Mouse (Mus musculus) kidney, postnatal 0 days (tissue): Measurements from ENCODE around the gene D630023F18Rik. TPM values are rescaled to one million over a fixed set of nuclear protein-coding genes. Genes with fewer than 3 reads are reported as not detected.

ENCODE experiments used
- ATAC-seq: fragments of 200-750 bp; cut with Nextera tagmentation; replicated peaks from 2 replicates; pipeline ENCODE4 v1.8.0; 2017; ENCODE audit warnings: low read depth, moderate number of reproducible peaks, moderate TSS enrichment, moderate library complexity; ENCODE audit not compliant: low FRiP score
- DNase-seq: peaks from one replicate; pipeline ENCODE4 v3.0.0-alpha.2; 2016; ENCODE audit warnings: low spot score
- H3K27ac ChIP-seq: fragments of 300-500 bp; sonication (generic); 2 replicates; pipeline ENCODE4 v1.5.1; 2014; ENCODE audit warnings: mild to moderate bottlenecking
- H3K27me3 ChIP-seq: fragments of 300-500 bp; sonication (generic); 2 replicates; pipeline ENCODE4 v1.6.1; 2014; ENCODE audit warnings: low read length, mixed read lengths; ENCODE audit not compliant: insufficient read depth
- H3K36me3 ChIP-seq: fragments of 300-500 bp; sonication (generic); 2 replicates; pipeline ENCODE4 v1.6.1; 2014; ENCODE audit warnings: low read length, mixed read lengths; ENCODE audit not compliant: insufficient read depth
- H3K4me1 ChIP-seq: fragments of 300-500 bp; sonication (generic); replicated peaks from 2 replicates; pipeline ENCODE4 v1.6.1; 2014; ENCODE audit warnings: antibody characterized with exemption, low read length, mixed read lengths; ENCODE audit not compliant: insufficient read depth
- H3K4me2 ChIP-seq: fragments of 300-500 bp; sonication (generic); 2 replicates; pipeline ENCODE4 v1.6.1; 2014; ENCODE audit warnings: mild to moderate bottlenecking, low read length, moderate library complexity, mixed read lengths
- H3K4me3 ChIP-seq: fragments of 300-500 bp; sonication (generic); replicated peaks from 2 replicates; pipeline ENCODE4 v1.5.1; 2014; ENCODE audit warnings: low read depth, low read length
- H3K9ac ChIP-seq: fragments of 300-500 bp; sonication (generic); 2 replicates; pipeline ENCODE4 v1.6.1; 2014; ENCODE audit warnings: low read depth, low read length
- H3K9me3 ChIP-seq: fragments of 300-500 bp; sonication (generic); replicated peaks from 2 replicates; pipeline ENCODE4 v1.6.1; 2016; ENCODE audit warnings: low read length, inconsistent platforms, mixed read lengths
- CTCF ChIP-seq: IDR thresholded peaks from 2 replicates; pipeline ENCODE4 v1.5.1; 2016; ENCODE audit warnings: antibody characterized with exemption, low read depth, mild to moderate bottlenecking, moderate library complexity
- WGBS: fragments of 180-500 bp; shearing (Covaris S2); extraction: QIAGEN DNeasy Blood & Tissue Kit; methylation state at CpG from one replicate; pipeline ENCODE4 v1.1.7; 2014; 5-methylcytosine and 5-hydroxymethylcytosine counted together
- polyA plus RNA-seq: library from polyadenylated mRNA; unstranded; fragments of >200 nt; fragmentation: Nextera tagmentation; extraction: Ambion mirVana; gene quantifications from 2 replicates; pipeline ENCODE4 v1.2.1, GENCODE M21; 2015

D630023F18Rik gene
- polyA plus RNA-seq, 1 experiment from 2014 or later: 3.3 TPM

DNA sequence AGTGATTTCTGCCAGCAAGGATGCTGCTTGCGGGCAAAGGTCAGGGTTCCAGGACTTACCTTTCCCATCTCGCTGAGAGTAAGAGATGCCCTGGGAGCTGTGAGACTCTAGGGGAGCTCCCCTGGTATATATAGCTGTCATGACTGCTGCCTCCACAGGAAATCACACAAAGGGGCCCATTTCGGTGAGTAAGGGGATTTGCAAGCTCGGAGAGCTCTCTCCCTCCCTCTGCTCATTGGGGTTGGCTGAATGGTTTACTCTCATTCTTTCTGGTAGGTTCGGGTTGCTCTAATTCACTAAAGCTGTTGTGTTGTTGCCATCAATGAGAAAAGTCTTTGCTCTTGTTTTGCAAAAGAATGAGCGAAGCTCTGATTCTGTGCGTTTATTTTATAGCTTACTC is 40.8 kb downstream of the D630023F18Rik start, which contains the start of gene Crygb:
Crygb (minus strand) TSS at position 101 of the 400 bp plus-strand sequence.
- Histone ChIP-seq H3K9ac (no peak within 1 kb of the TSS), H3K27me3 (no peaks in the 10 kb centered on the region), H3K9me3 (no peaks in the 10 kb centered on the region), H3K4me1 (no peaks in the 10 kb centered on the region), H3K27ac (no peak within 1 kb of the TSS), H3K4me2 (no peak within 1 kb of the TSS), H3K36me3 (no peaks in the 10 kb centered on the region), H3K4me3 (no peak within 1 kb of the TSS)
- 42% methylated on average over 7 of the region's 7 CpGs for WGBS
- TF ChIP-seq CTCF: no peak
- no peak for DNase-seq
- no peak for ATAC-seq

DNA sequence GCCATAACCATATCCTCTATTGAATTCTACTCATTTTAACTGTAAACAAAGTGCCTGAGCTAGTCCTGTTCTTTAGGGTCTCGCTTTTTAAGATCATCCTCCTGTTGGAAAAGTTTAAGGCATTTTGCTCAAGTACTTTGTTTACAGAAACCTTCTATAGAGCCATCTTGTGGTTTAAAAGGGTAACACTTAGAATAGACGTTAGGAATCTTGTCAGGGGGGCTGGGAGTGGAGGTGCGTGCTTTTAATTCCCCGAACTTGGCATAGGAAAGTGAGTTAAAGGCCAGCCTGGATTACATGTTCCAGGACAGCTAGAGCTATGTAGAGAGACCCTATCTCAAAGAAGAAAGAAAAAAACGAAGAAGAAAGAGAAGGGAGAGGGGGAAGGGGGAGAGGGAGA is 47.4 kb downstream of the D630023F18Rik start:
- TF ChIP-seq CTCF: peak; percentile 64
- 15% methylated on average over 5 of the region's 5 CpGs for WGBS
- DNase-seq: peak; percentile 73
- Histone ChIP-seq H3K27me3 (no peaks in the 10 kb centered on the region), H3K36me3 (no peaks in the 10 kb centered on the region), H3K4me3 (no peak overlapping the region), H3K4me1 (no peaks in the 10 kb centered on the region), H3K4me2 (no peak overlapping the region), H3K9me3 (no peaks in the 10 kb centered on the region), H3K9ac (no peak overlapping the region), H3K27ac (no peak overlapping the region)
- ATAC-seq: no peak

DNA sequence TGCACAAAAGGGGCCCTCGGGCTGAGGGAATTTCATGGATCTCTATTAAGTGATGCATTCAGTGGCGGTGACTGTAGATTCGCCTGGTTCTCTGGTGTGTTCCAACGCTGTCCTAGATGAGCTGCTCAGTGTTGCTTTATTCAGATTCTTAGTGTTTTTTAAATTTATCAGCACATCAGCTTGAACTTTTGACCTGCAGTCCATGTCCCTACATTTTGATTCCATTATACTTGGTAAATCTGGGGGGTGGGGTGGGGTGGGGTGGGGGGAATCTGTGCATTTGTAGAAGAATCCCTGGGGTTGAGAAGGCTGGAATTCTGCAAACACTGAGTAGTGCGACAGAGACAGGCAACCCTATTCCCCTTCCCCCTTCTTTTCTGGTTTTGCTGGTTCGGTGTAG is 49.4 kb downstream of the D630023F18Rik start, which contains the start of gene Crygc:
Crygc (minus strand) TSS at position 101 of the 400 bp plus-strand sequence.
- Histone ChIP-seq H3K27ac (no peak within 1 kb of the TSS), H3K9ac (no peak within 1 kb of the TSS), H3K9me3 (no peaks in the 10 kb centered on the region), H3K36me3 (no peaks in the 10 kb centered on the region), H3K4me1 (no peaks in the 10 kb centered on the region), H3K4me2 (no peak within 1 kb of the TSS), H3K27me3 (no peaks in the 10 kb centered on the region), H3K4me3 (no peak within 1 kb of the TSS)
- TF ChIP-seq CTCF: no peak
- 78% methylated on average over 6 of the region's 6 CpGs for WGBS
- no peak for ATAC-seq
- DNase-seq: no peak

DNA sequence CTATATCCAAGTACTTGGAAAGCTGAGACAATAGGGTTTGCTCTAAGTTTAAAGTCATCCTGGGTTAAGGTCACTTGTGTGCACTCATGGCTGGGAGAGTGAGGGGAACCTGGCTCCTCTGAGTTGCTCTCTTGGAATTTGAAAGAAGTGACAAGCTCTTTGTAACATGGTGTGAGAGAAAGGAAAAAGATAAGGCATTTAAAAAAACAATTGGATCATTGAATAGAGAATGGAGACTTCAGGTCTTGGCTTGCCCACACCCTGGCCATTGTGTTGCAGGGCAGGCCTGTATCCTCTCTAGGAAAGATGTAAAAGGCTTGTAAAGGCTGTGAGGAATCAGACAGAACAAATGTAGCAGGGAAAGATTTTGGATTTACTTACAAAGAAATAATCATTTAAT is 55.2 kb downstream of the D630023F18Rik start:
- no peak for TF ChIP-seq CTCF
- DNase-seq: no peak
- Histone ChIP-seq H3K27ac (no peak overlapping the region), H3K9ac (no peak overlapping the region), H3K9me3 (no peaks in the 10 kb centered on the region), H3K4me3 (no peak overlapping the region), H3K27me3 (no peaks in the 10 kb centered on the region), H3K36me3 (no peaks in the 10 kb centered on the region), H3K4me1 (no peaks in the 10 kb centered on the region), H3K4me2 (no peak overlapping the region)
- no peak for ATAC-seq

DNA sequence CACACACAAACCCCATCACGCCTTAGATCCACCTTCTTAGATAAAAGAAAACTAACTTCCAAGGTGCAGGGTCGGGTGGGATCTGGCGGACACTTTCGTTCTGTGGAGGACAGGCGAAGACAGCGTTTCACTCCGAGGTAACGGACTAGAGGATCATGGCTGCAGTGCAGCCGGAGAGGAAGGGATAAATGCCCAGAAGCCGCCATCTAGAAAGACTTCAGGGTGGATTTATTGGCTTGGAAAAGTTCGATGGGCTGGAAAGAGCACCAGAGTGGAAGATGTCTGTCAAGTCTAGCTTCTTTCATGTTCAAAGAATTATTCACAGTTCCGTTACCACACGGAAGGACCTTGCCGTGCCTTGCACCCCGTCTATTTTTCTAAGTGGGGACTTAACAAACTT is 58.8 kb downstream of the D630023F18Rik start:
- Histone ChIP-seq H3K9me3 (no peaks in the 10 kb centered on the region), H3K36me3 (no peaks in the 10 kb centered on the region), H3K4me3 (no peak overlapping the region), H3K27ac (no peak overlapping the region), H3K9ac (no peak overlapping the region), H3K4me2 (no peak overlapping the region), H3K4me1 (no peaks in the 10 kb centered on the region), H3K27me3 (no peaks in the 10 kb centered on the region)
- ATAC-seq: no peak
- DNase-seq: peak; percentile 1
- TF ChIP-seq CTCF: no peak
- WGBS: 50% methylated on average over 15 of the region's 15 CpGs

DNA sequence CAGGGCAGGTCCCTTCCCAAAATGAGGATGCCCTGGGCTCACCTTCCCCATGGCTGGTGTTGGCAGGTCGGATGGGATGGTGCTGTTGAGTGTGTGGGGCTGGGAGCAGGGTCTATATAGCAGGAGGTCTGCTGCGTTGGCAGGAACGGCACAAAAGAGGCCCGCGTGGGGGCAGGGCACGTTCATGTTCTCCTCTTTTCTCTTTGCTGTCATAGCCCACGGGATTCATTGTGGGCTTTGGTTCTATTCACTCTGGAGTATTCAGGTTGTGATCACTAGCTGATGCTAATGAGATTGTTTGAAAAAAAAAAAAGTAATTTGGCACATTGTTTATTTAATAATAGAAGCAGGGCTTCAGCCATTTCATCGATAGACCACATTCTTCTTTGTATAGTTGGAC is 59.7 kb downstream of the D630023F18Rik start, which contains the start of gene Crygd:
Crygd (minus strand) TSS at position 101 of the 400 bp plus-strand sequence.
- H3K27me3 ChIP-seq: no peaks in the 10 kb centered on the region
- no peak for ATAC-seq
- H3K36me3 ChIP-seq: no peaks in the 10 kb centered on the region
- H3K4me1 ChIP-seq: no peaks in the 10 kb centered on the region
- H3K4me2 ChIP-seq: no peak within 1 kb of the TSS
- no peak within 1 kb of the TSS for H3K27ac ChIP-seq
- TF ChIP-seq CTCF: no peak
- DNase-seq: no peak
- no peak within 1 kb of the TSS for H3K4me3 ChIP-seq
- 86% methylated on average over 8 of the region's 8 CpGs for WGBS
- no peak within 1 kb of the TSS for H3K9ac ChIP-seq
- H3K9me3 ChIP-seq: no peaks in the 10 kb centered on the region

Other genes with a start within 250 kb of the D630023F18Rik start
- 3.5 and 4.0 TPM in 2 replicates for gene Plekhm3, start 166.4 kb downstream of the D630023F18Rik start, polyA plus RNA-seq
- gene Akr1cl, start 90.5 kb downstream of the D630023F18Rik start, polyA plus RNA-seq: 0.11 TPM in 1 of 2 replicates, not detected in the other
- gene Cryge, start 72.1 kb downstream of the D630023F18Rik start, polyA plus RNA-seq: 0.33 TPM in 1 of 2 replicates, not detected in the other
- not detected in 2 replicates for gene Crygd, start 59.8 kb downstream of the D630023F18Rik start, polyA plus RNA-seq
- gene Crygc, start 49.5 kb downstream of the D630023F18Rik start, polyA plus RNA-seq: not detected in 2 replicates
- gene Crygb, start 40.9 kb downstream of the D630023F18Rik start, polyA plus RNA-seq: not detected in 2 replicates
- not detected in 2 replicates for gene Cryga, start 19.8 kb downstream of the D630023F18Rik start, polyA plus RNA-seq
- not detected in 2 replicates for gene Gm28845, start 3.7 kb downstream of the D630023F18Rik start, polyA plus RNA-seq
- gene Idh1, start 63.3 kb upstream of the D630023F18Rik start, polyA plus RNA-seq: 292 and 296 TPM in 2 replicates
- gene Pikfyve, start 63.5 kb upstream of the D630023F18Rik start, polyA plus RNA-seq: 9.2 and 9.8 TPM in 2 replicates
- not detected in 2 replicates for gene Pth2r, start 158.8 kb upstream of the D630023F18Rik start, polyA plus RNA-seq